Mouse (Mus musculus) CH12.LX (cell line): Measurements from ENCODE around the gene Psmb8. TPM values are rescaled to one million over a fixed set of nuclear protein-coding genes. Genes with fewer than 3 reads are reported as not detected.
"Not testable (repeated sequence)": the region's sequence is repeated elsewhere in the genome, so short reads cannot be mapped to it uniquely, and the experiment has no call there.

Source experiments
- DNase-seq: peaks from one replicate; pipeline ENCODE4 v3.0.0-alpha.2; 2013; ENCODE audit errors: extremely low read depth
- H3K27ac ChIP-seq: 2 replicates; pipeline ENCODE4 v1.5.1; 2012; ENCODE audit warnings: low read depth, mild to moderate bottlenecking, control low read depth, moderate library complexity; ENCODE audit not compliant: insufficient read depth
- H3K27me3 ChIP-seq: replicated peaks from 2 replicates; pipeline ENCODE3; 2012; ENCODE audit warnings: inconsistent platforms
- H3K36me3 ChIP-seq, 2 experiments: replicated peaks in 1 of 2; 2 replicates each; pipeline versions ENCODE3 to v1.6.1; 2012; ENCODE audit warnings: inconsistent platforms in 1 of 2, low read length in 1 of 2, mild to moderate bottlenecking in 1 of 2, mixed read lengths in 1 of 2, moderate library complexity in 1 of 2; ENCODE audit not compliant: control insufficient read depth in 1 of 2, insufficient read depth in 1 of 2
- H3K4me1 ChIP-seq, 2 experiments: 2 replicates each; pipeline ENCODE4 v1.6.1; 2012; ENCODE audit warnings: inconsistent platforms in 1 of 2, moderate library complexity in 1 of 2; ENCODE audit not compliant: insufficient read depth in 2 of 2, control insufficient read depth in 1 of 2
- H3K4me2 ChIP-seq: 2 replicates; pipeline ENCODE4 v1.6.1; 2012; ENCODE audit warnings: low read depth, mild to moderate bottlenecking, control low read depth; ENCODE audit not compliant: poor library complexity, insufficient read depth, severe bottlenecking
- H3K4me3 ChIP-seq, 3 experiments: fragments of 150-350 bp in 1 of 3; sonication (generic) in 1 of 3; replicated peaks in 1 of 3; 2 replicates each; pipeline versions ENCODE3 to v1.5.1; 2011 to 2012; ENCODE audit warnings: low read depth in 2 of 3, low read length in 2 of 3, mild to moderate bottlenecking in 2 of 3, moderate library complexity in 2 of 3, control low read depth in 1 of 3, improper control_type of control experiment in 1 of 3, inconsistent platforms in 1 of 3, mixed read lengths in 1 of 3; ENCODE audit not compliant: poor library complexity in 1 of 3
- H3K79me2 ChIP-seq: replicated peaks from 2 replicates; pipeline ENCODE4 v1.6.1; 2012; ENCODE audit warnings: mild to moderate bottlenecking, moderate library complexity; ENCODE audit not compliant: control insufficient read depth, poor library complexity, insufficient read depth, severe bottlenecking; ENCODE audit errors: extremely low read depth
- H3K9ac ChIP-seq: 2 replicates; pipeline ENCODE4 v1.6.1; 2012; ENCODE audit warnings: low read depth, mild to moderate bottlenecking, control low read depth, moderate library complexity; ENCODE audit not compliant: insufficient read depth
- H3K9me3 ChIP-seq: replicated peaks from 2 replicates; pipeline ENCODE3; 2012; ENCODE audit warnings: low read length, inconsistent platforms, mixed read lengths
- CHD2 ChIP-seq: IDR thresholded peaks from 2 replicates; pipeline ENCODE4 v1.6.1; 2011; ENCODE audit warnings: low read length, improper control_type of control experiment
- CTCF ChIP-seq, 2 experiments: IDR thresholded peaks in 1 of 2; conservative IDR thresholded peaks in 1 of 2; 2 replicates each; pipeline ENCODE4 v1.5.1; 2011 to 2012; ENCODE audit warnings: low read depth in 2 of 2, low read length in 2 of 2, improper control_type of control experiment in 1 of 2, inconsistent platforms in 1 of 2, mild to moderate bottlenecking in 1 of 2, moderate library complexity in 1 of 2
- EP300 ChIP-seq: IDR thresholded peaks from 2 replicates; pipeline ENCODE4 v1.6.1; 2011; ENCODE audit warnings: low read length, improper control_type of control experiment
- ETS1 ChIP-seq: conservative IDR thresholded peaks from 2 replicates; pipeline ENCODE4 v1.6.1; 2012; ENCODE audit warnings: low read depth, mild to moderate bottlenecking, inconsistent platforms, low read length, improper control_type of control experiment, moderate library complexity
- GABPA ChIP-seq: IDR thresholded peaks from 2 replicates; pipeline ENCODE4 v1.6.1; 2012; ENCODE audit warnings: low read depth, low read length, improper control_type of control experiment, inconsistent platforms; ENCODE audit not compliant: insufficient replicate concordance
- HCFC1 ChIP-seq: IDR thresholded peaks from 2 replicates; pipeline ENCODE4 v1.6.1; 2012; ENCODE audit warnings: low read depth, mild to moderate bottlenecking, inconsistent platforms, low read length, improper control_type of control experiment
- IRF4 ChIP-seq: IDR thresholded peaks from 2 replicates; pipeline ENCODE4 v1.6.1; 2014; ENCODE audit warnings: low read depth, mild to moderate bottlenecking, inconsistent platforms, low read length, improper control_type of control experiment
- MAZ ChIP-seq: IDR thresholded peaks from 2 replicates; pipeline ENCODE4 v1.6.1; 2012; ENCODE audit warnings: low read depth, mild to moderate bottlenecking, inconsistent platforms, low read length, improper control_type of control experiment, moderate library complexity
- PAX5 ChIP-seq: IDR thresholded peaks from 2 replicates; pipeline ENCODE4 v1.6.1; 2012; ENCODE audit warnings: low read length, inconsistent platforms, mixed read lengths
- POLR2AphosphoS2 ChIP-seq: IDR thresholded peaks from 2 replicates; pipeline ENCODE4 v1.6.1; 2011; ENCODE audit warnings: low read depth, low read length, improper control_type of control experiment
- RAD21 ChIP-seq: IDR thresholded peaks from 2 replicates; pipeline ENCODE4 v1.6.1; 2011; ENCODE audit warnings: low read depth, mild to moderate bottlenecking, low read length, improper control_type of control experiment, moderate library complexity
- SIN3A ChIP-seq: IDR thresholded peaks from 2 replicates; pipeline ENCODE4 v1.6.1; 2012; ENCODE audit warnings: low read length, improper control_type of control experiment, inconsistent platforms
- SMC3 ChIP-seq: IDR thresholded peaks from 2 replicates; pipeline ENCODE4 v1.6.1; 2011; ENCODE audit warnings: low read depth, low read length, improper control_type of control experiment
- USF1 ChIP-seq: IDR thresholded peaks from 2 replicates; pipeline ENCODE4 v1.6.1; 2014; ENCODE audit warnings: low read depth, mild to moderate bottlenecking, inconsistent platforms, low read length, improper control_type of control experiment
- USF2 ChIP-seq: conservative IDR thresholded peaks from 2 replicates; pipeline ENCODE4 v1.6.1; 2011; ENCODE audit warnings: low read depth, low read length, improper control_type of control experiment
- ZKSCAN1 ChIP-seq: IDR thresholded peaks from 2 replicates; pipeline ENCODE4 v1.6.1; 2012; ENCODE audit warnings: low read depth, inconsistent platforms, low read length, improper control_type of control experiment, borderline replicate concordance
- dilution Hi-C: fragments of 300-500 bp; cut with MboI; formaldehyde crosslinking; loops from 2 replicates; pipeline ENCODE4 v1.14.3; 2020; ENCODE audit warnings: low sequenced_read_pairs; ENCODE audit not compliant: extremely low pct_unique_long_range_greater_than_20kb, extremely low pct_ligation_motif_present
- in situ Hi-C: fragments of 300-500 bp; cut with MboI; formaldehyde crosslinking; loops from 3 replicates; pipeline ENCODE4 v1.14.3; 2019; ENCODE audit warnings: low sequenced_read_pairs, low pct_ligation_motif_present, low pct_unique_long_range_greater_than_20kb, mixed read lengths
- polyA plus RNA-seq: library from polyadenylated mRNA; unstranded; fragments of >175 nt; gene quantifications from 2 replicates; pipeline ENCODE4 v1.2.1, GENCODE M21; 2012; ENCODE audit warnings: low read depth; ENCODE audit not compliant: insufficient read length
- total RNA-seq, 2 experiments: library from RNA; depleted of rRNA; stranded (reverse); fragments of 300-350 nt in 1 of 2; fragments of >200 nt in 1 of 2; gene quantifications; 2 replicates each; pipeline ENCODE4 v1.2.3; 2012 to 2014

Gene Psmb8
- total and polyA plus RNA-seq, 3 experiments, result 652 to 989 (median 857) TPM

DNA sequence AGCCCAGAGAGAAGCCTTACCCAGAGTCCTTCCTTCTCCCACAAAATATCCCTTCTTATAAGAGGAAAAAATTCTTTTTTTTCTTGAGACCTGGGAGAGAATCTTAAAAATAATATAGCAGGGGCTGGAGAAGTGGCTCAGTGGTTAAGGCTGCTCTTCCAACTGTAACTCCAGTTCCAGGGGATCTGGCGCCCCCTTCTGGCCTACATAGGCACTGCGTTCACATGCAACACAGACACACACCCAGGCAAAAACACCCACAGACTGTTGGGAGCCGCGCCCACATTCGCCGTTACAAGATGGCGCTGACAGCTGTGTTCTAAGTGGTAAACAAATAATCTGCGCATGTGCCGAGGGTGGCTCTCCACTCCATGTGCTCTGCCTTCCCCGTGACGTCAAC lies 21.6 kb downstream of the Psmb8 start:
- DNase-seq, result peak; percentile 55
- H3K79me2 ChIP-seq, dilution Hi-C loops, H3K27me3 ChIP-seq, H3K9me3 ChIP-seq, H3K27ac ChIP-seq, H3K9ac ChIP-seq, H3K4me2 ChIP-seq, H3K4me1 ChIP-seq, in situ Hi-C loops, H3K4me3 ChIP-seq: not testable (repeated sequence)
- H3K36me3 ChIP-seq, result peaks cover 32 to 47% of the 10 kb centered on the region in 2 experiments
- TF ChIP-seq SMC3 (peak; percentile 49), RAD21 (peak; percentile 33), CTCF (conservative IDR thresholded peaks at IDR 0.05 in 1 of 2, IDR thresholded peaks at IDR 0.05 in 1 of 2; ENCODE audit: low read depth in 2 of 2, low read length in 2 of 2) (peak; percentile 25 to 60; a peak in 3 of 4 replicates)

- H3K9me3 ChIP-seq, H3K4me2 ChIP-seq, H3K79me2 ChIP-seq, H3K9ac ChIP-seq, in situ Hi-C loops, DNase-seq, H3K4me1 ChIP-seq, H3K4me3 ChIP-seq, H3K27me3 ChIP-seq, dilution Hi-C loops, H3K27ac ChIP-seq: not testable (repeated sequence)
- H3K36me3 ChIP-seq, result peaks cover 25 to 40% of the 10 kb centered on the region in 2 experiments
Measured at GRCm38 (mm10) chr17:34219801-34220200, 22.3 kb downstream of the Psmb8 start.

DNA sequence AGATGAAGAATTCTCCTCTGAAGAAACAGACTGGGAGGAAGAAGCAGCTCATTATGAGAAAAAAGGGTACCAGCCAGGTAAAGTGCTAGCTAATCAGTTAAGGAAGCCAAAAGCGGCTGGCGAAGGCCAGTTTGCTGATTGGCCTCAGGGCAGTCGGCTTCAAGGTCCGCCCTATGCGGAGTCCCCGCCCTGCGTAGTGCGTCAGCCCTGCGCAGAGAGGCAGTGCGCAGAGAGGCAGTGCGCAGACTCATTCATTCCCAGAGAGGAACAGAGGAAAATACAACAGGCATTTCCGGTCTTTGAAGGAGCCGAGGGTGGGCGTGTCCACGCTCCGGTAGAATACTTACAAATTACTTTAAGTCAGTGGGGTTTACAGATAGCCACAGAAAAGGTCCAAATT lies 22.9 kb downstream of the Psmb8 start:
- H3K4me1 ChIP-seq, dilution Hi-C loops, in situ Hi-C loops, H3K4me2 ChIP-seq, H3K27ac ChIP-seq, H3K27me3 ChIP-seq, H3K9me3 ChIP-seq, H3K9ac ChIP-seq, DNase-seq, H3K79me2 ChIP-seq, H3K4me3 ChIP-seq: not testable (repeated sequence)
- H3K36me3 ChIP-seq, result peaks cover 22 to 34% of the 10 kb centered on the region in 2 experiments

DNA sequence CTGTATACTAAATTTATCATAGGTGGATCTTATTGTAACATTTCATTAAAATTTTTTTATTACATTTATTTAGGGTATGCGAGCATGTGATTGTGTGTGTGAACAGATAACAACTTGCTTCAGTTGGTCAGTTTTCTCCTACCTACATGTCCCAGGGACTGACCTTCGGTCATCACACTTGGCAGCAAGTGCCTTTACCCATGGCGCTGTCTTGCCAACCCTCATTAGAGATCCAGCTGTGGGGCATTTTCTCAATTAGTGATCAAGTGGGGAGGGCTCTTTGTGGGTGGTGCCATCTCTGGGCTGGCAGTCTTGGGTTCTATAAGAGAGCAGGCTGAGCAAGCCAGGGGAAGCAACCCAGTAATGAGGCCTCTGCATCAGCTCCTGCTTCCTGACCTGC lies 27.3 kb downstream of the Psmb8 start:
- Histone ChIP-seq H3K4me1 (no peaks in the 10 kb centered on the region), H3K9me3 (no peaks in the 10 kb centered on the region), H3K9ac (no peak overlapping the region), H3K36me3 (no peaks in the 10 kb centered on the region), H3K27ac (no peak overlapping the region), H3K4me3 (no peak overlapping the region), H3K4me2 (no peak overlapping the region), H3K27me3 (no peaks in the 10 kb centered on the region), H3K79me2 (no peaks in the 10 kb centered on the region)
- in situ Hi-C loops, result no loop called here
- dilution Hi-C loops, result no loop called here
- DNase-seq, result no peak
- TF ChIP-seq HCFC1 (no peak), USF2 (no peak), POLR2AphosphoS2 (no peak), CHD2 (no peak), MAZ (no peak), EP300 (no peak), GABPA (no peak), ZKSCAN1 (no peak), USF1 (no peak), PAX5 (no peak), CTCF (conservative IDR thresholded peaks at IDR 0.05 in 1 of 2, IDR thresholded peaks at IDR 0.05 in 1 of 2; ENCODE audit: low read depth in 2 of 2, low read length in 2 of 2) (no peak), IRF4 (no peak), ETS1 (no peak), SIN3A (no peak)
